11 mouse cellular contexts compared by ENCODE assay signal in the genomic region with DNA sequence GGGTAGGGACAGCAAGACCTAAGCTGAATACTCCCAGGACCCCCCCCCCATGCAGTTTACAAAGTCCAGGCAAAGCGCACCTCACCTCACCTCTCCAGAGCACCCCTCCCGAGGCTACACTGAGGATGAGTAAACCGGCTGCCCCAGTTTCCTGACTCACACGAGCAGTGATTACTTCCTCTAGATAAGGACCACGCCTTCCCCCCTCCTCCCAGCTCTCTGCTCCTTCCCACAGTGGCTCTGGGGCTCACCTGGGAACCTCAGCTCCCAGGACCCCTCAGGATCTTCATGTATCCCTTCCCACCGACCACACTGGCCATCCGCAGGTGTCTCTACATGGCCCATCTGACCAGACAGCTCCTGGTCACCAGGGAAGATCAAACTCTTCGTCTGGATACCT. TPM values are rescaled to one million over a fixed set of nuclear protein-coding genes. Genes with fewer than 3 reads are reported as not detected.
DNase-seq lines count a peak whose midpoint lies in the region; ATAC-seq lines count a peak whose summit lies in the region.
"Had no signal": no experiment of that assay in that cellular context is flagged by ENCODE, and none has a peak within 500 bp of the region (broad histone marks: within the 10 kb centered on the region; RNA-seq: fewer than 3 reads in every experiment).

No protein-coding gene starts in this region.

- intact Hi-C loops in left cerebral cortex, postnatal 36 days (cut with DNase I): no loop called here
- intact Hi-C loops in left cerebral cortex, postnatal 25 days (cut with DNase I): no loop called here

- 0 out of 2 replicates have a peak overlapping the region, but pooled peaks have one; percentile 21 for H3K4me2 ChIP-seq in forebrain, embryonic 12.5 days
- H3K4me2 ChIP-seq in forebrain, embryonic 16.5 days (ENCODE audit: low read length): no peak overlapping the region
- H3K4me2 ChIP-seq in limb, embryonic 12.5 days: peak overlapping the region; percentile 26; the same call in 1 of the 2 replicates

- H3K9ac ChIP-seq in forebrain, embryonic 12.5 days: no peak overlapping the region
- H3K9ac ChIP-seq in forebrain, embryonic 16.5 days (replicated peaks; ENCODE audit: low read depth, low read length): no peak overlapping the region
- H3K9ac ChIP-seq in limb, embryonic 12.5 days (replicated peaks): no peak overlapping the region

- peaks cover 80% of the 10 kb centered on the region for H3K4me1 ChIP-seq in forebrain, embryonic 12.5 days
- peaks cover 87% of the 10 kb centered on the region for H3K4me1 ChIP-seq in forebrain, embryonic 16.5 days (replicated peaks; ENCODE audit: control insufficient read depth, insufficient read depth, low read length)
- H3K4me1 ChIP-seq in limb, embryonic 12.5 days (replicated peaks): peaks cover 80% of the 10 kb centered on the region

- no peaks in the 10 kb centered on the region for H3K36me3 ChIP-seq in forebrain, embryonic 12.5 days (replicated peaks)
- H3K36me3 ChIP-seq in forebrain, embryonic 16.5 days (ENCODE audit: control insufficient read depth, insufficient read depth): no peaks in the 10 kb centered on the region
- H3K36me3 ChIP-seq in limb, embryonic 12.5 days: no peaks in the 10 kb centered on the region

- H3K4me3 ChIP-seq in forebrain, embryonic 12.5 days (replicated peaks): no peak overlapping the region
- no peak overlapping the region for H3K4me3 ChIP-seq in forebrain, embryonic 16.5 days (replicated peaks; ENCODE audit: low read length)
- H3K4me3 ChIP-seq in limb, embryonic 12.5 days (replicated peaks): no peak overlapping the region
- H3K4me3 ChIP-seq: erythroblast, embryonic 14.5 days had no signal

- H3K27me3 ChIP-seq in forebrain, embryonic 12.5 days: peaks cover 24% of the 10 kb centered on the region
- H3K27me3 ChIP-seq in forebrain, embryonic 16.5 days (replicated peaks; ENCODE audit: control insufficient read depth, insufficient read depth, low read length): no peaks in the 10 kb centered on the region; the same call in 1 of the 2 replicates
- H3K27me3 ChIP-seq in limb, embryonic 12.5 days: peaks cover 50% of the 10 kb centered on the region

- 63% methylated on average over 8 of the region's 8 CpGs for WGBS in forebrain, embryonic 12.5 days
- 66% methylated on average over 8 of the region's 8 CpGs for WGBS in forebrain, embryonic 16.5 days
- 37% methylated on average over 8 of the region's 8 CpGs for whole genome bisulfite sequencing in limb, embryonic 12.5 days

- no peaks in the 10 kb centered on the region for H3K9me3 ChIP-seq in forebrain, embryonic 12.5 days
- H3K9me3 ChIP-seq in forebrain, embryonic 16.5 days (ENCODE audit: control insufficient read depth, low read length): no peaks in the 10 kb centered on the region
- no peaks in the 10 kb centered on the region for H3K9me3 ChIP-seq in limb, embryonic 12.5 days

- ATAC-seq in forebrain, embryonic 12.5 days (ENCODE audit: low FRiP score): no peak
- ATAC-seq in forebrain, embryonic 16.5 days: no peak
- ATAC-seq in limb, embryonic 12.5 days (ENCODE audit: insufficient number of reproducible peaks, insufficient read depth, low FRiP score, low TSS enrichment, low read depth): no peak

- H3K27ac ChIP-seq in forebrain, embryonic 12.5 days: peak overlapping the region; percentile 87; the same call in 1 of the 2 replicates
- H3K27ac ChIP-seq in forebrain, embryonic 16.5 days (ENCODE audit: low read length): no peak overlapping the region
- H3K27ac ChIP-seq in limb, embryonic 12.5 days: peak overlapping the region; percentile 60

- peak; percentile 33 for DNase-seq in urinary bladder, postnatal 25 days (ENCODE audit: low spot score)
- no peak for DNase-seq in urinary bladder, adult 2 months (ENCODE audit: low spot score)
- DNase-seq in left cerebral cortex, postnatal 36 days (ENCODE audit: low spot score in 2 of 2): no peak
- no peak for DNase-seq in left cerebral cortex, postnatal 25 days (ENCODE audit: low spot score in 2 of 2)
- no peak for DNase-seq in ovary, postnatal 10 days (ENCODE audit: low spot score)
- DNase-seq: kidney, adult 18-20 months; lung, adult 2 months had no signal

RNA-seq across cellular contexts. Expression of a gene that starts 58.8 kb away (rescaled TPM):
- 14.7 and 14.9 TPM in 2 replicates for polyA plus RNA-seq in forebrain, embryonic 12.5 days (2016; fragmentation: Nextera tagmentation; extraction: Ambion mirVana)
- 18.3 and 18.6 TPM in 2 replicates for polyA plus RNA-seq in forebrain, embryonic 16.5 days (2015; fragmentation: Nextera tagmentation; extraction: Ambion mirVana)
- 15.0 and 21.0 TPM in 2 replicates for polyA plus RNA-seq in urinary bladder, adult 2 months (2012; rRNA removed)
- polyA plus RNA-seq in limb, embryonic 12.5 days (2016; fragmentation: Nextera tagmentation; extraction: Ambion mirVana): 12.1 and 13.6 TPM in 2 replicates
- total RNA-seq in left cerebral cortex, postnatal 36 days (2021): 100 to 1,000 TPM; 210 to 218 TPM
- total RNA-seq in left cerebral cortex, postnatal 25 days (2021): 100 to 1,000 TPM; 181 to 193 TPM
